Mouse (Mus musculus) gastrocnemius, postnatal 25 days (tissue): ENCODE data around the gene Ube2z. TPM values are rescaled to one million over a fixed set of nuclear protein-coding genes. Genes with fewer than 3 reads are reported as not detected.
A peak's percentile ranks its signal among the peaks of the same experiment; 100 is the strongest.

ENCODE experiments used
- DNase-seq: peaks from one replicate; pipeline ENCODE4 v3.0.0; 2022
- total RNA-seq, 2 experiments: library from RNA; stranded (reverse); gene quantifications; 1 replicate in 1 of 2; 2 replicates in 1 of 2; pipeline ENCODE4 v1.2.3; 2021

The Ube2z gene
- total RNA-seq, 2 experiments from 2014 or later, result 15.0 to 15.6 TPM

GRCm38 (mm10) chr11:96058309-96058708 lies 6.9 kb downstream of the Ube2z start:
- no peak for DNase-seq

DNA sequence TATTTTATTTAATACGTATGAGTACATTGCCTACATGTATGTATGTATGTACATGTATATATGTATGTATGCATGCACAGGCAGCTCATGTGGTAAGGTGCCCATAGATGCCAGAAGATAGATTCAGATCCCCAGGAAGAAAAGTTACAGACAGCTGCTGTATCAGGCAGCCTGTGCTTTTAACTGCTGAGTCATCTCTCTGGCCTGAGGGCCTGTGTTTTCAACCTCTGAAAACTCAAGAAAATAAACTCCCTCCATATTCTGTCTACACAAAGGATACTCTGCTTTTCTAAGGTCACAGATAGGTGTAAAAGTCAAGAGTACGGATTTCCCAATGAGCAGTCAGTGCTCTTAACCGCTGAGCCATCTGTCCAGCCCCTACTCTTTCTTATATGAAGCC lies 14.3 kb downstream of the Ube2z start:
- DNase-seq, result no peak

- no peak for DNase-seq
These were observed 15.2 kb downstream of the Ube2z start for GRCm38 (mm10) chr11:96049939-96050338.

GRCm38 (mm10) chr11:96047469-96048373 lies 17.5 kb downstream of the Ube2z start:
- DNase-seq, result no peak

DNA sequence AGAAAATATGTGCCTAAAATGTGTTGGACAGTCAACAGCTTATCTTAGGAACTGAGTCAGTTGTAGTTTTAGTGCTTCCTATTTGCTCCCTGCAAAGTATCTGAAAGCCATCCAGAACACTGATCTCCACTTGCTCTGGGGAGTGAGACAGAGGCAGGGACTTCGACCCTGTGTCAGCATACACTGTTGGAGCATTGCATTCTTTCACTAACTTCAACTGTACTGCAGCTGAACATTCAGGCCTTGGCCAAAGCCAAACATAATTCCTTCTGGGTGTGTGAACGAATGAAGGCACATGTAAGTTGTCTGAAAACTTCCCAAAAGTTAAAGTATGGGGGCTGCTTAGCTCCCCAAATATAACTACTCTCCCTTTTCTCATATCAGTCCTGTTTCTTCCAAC lies 18.4 kb downstream of the Ube2z start:
- no peak for DNase-seq

GRCm38 (mm10) chr11:96046028-96046427 lies 19.2 kb downstream of the Ube2z start:
- DNase-seq, result no peak

DNA sequence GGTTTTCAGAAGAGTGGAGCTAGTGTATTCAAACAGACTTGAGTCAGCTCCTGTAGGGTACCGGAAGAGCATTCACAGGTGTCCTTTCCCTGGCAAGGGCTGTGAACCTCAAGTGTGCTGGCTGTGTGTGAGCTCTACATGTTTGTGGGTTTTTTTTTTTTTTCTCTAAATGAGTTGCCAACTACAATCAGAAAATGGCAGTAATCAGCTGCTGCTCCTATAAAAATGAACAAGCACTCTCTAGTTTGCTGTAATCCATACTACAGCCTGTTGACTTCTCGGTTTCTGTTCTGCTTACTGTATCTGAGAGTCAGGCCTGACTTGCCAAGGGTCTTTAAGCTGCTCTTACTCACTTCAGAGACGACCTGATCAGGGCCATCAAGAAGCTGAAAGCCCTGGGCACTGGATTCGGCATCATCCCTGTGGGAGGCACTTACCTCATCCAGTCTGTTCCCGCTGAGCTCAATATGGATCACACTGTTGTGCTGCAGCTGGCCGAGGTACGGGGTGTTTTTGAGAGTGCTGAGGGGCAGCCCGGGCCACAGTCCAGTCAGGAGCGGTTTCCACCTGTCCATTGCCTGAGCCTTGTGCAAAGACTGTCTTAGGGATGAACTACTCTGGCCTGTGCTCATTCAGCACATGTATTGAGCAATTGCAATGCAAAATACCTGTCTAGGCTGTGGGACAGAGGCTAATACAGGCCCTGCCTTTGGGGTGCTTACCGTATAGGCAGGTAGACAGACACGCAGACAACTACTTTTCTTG lies 20.2 kb downstream of the Ube2z start:
- DNase-seq, result no peak

GRCm38 (mm10) chr11:96038560-96038959 lies 26.6 kb downstream of the Ube2z start:
- no peak for DNase-seq

DNA sequence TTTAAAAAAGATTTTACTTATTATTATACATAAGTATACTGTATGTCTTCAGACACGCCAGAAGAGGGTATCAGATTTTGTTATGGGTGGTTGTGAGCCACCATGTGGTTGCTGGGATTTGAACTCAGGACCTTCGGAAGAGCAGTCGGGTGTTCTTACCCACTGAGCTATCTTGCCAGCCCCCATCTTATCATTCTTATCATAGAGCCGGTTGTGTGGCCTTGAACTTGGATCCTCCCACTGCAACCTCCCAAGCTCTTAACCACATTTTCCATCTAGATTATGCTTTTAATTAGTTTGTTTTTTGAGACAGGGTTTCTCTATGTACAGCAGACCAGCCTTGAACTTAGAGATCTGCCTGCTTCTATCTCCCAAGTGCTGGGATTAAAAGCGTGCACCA lies 27.7 kb downstream of the Ube2z start:
- DNase-seq, result no peak

DNA sequence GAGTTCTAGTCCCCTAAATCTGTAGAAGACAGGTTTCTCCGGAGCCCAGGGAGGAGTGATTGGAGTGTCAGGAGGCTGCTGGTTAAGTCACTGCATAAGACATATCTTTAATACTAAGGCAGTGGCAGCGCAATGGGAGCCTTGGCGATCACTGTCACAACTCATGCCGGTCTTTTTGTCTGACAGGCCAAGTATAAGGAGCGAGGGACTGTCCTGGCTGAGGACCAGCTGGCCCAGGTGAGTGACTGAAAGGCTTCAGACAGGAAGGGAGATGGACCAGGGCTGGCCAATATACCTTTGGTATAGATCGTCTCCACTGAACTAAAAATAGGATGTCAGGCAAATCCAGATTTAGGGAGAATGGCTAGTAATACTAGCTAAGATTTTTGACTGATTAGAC lies 30.1 kb downstream of the Ube2z start:
- no peak for DNase-seq

GRCm38 (mm10) chr11:96034596-96035052 lies 30.6 kb downstream of the Ube2z start, which contains the start of gene Snf8:
Gene Snf8 (plus strand): TSS chr11:96034885.
- peak; percentile 91 for DNase-seq

GRCm38 (mm10) chr11:96034116-96034515 lies 31.1 kb downstream of the Ube2z start:
- no peak for DNase-seq

GRCm38 (mm10) chr11:96033264-96033663 lies 31.9 kb downstream of the Ube2z start:
- no peak for DNase-seq

DNA sequence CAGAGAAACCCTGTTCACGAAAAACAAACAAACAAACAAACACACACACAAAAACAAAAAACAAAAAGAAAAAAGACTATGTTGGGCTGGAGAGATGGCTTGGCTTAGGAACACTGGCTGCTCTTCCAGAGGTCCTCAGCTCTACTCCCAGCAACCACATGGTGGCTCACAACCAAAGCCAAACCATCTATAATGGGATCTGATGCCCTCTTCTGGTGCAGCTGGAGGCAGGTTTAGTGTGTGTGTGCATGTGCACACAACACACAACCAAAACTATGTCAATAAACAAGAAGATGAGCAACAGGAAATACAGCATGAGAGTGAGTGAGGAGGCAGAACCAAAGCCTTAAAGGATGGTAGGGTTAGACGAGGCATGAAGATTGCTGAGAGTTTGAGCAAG lies 33.5 kb downstream of the Ube2z start:
- no peak for DNase-seq

DNA sequence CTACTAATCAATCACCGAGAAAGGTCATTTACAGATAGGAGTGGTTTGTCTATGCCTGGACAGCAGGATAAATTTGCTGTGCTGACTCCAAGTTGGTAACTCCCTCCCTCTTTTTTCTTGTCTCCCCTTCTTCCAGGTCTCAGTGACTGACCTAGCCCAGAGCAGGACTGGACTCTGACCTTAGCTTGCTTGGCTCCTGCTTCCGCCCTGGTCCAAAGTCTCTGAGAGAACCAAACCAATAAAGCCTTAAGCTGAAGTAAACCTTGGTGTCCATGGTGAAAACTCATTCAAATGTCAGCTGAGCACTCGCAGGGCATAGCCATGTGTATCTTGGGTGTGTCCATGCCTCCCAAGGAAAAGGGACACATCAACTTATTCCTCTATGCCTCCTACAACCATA lies 34.6 kb downstream of the Ube2z start:
- no peak for DNase-seq

DNA sequence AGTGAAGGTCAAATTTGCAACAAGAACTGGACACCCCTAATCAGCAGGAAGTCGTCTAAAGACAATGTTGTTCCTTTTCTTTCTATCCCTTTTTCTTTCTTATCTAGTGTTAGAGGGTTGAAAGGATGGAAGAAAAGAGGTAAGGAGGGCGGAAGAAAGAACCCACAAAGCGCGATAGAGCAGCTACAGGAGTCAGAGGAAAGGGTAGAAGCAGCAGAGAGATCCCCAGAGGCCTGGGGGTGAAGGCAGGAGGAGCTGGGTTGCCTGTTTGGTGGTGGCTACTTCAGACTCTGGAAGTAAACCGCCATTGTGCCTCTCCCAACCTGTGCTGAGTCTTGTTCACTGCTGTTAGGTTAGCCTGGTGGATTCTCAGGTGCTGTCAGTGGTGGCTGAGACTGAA lies 37.1 kb downstream of the Ube2z start:
- DNase-seq, result no peak

DNA sequence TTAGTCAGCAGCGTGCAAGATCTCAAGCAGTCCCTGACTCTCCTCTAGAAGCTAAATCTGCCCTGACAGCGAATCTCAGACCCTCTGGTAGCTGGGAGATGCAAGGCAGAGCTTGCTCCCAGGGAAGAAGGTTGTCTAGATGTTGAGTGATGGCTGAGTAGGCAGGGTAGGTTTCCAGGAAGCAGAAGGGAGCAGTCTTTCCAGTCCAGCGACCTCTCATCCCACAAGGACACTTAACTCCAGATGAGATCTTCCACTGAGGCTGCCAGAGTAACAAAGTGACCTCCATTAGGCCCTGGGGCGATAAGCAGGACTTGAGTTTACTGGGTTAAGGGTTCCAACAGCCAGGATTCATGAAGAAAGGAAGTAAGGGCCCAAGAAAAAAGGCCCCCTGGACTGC lies 44.6 kb downstream of the Ube2z start:
- DNase-seq, result no peak

DNA sequence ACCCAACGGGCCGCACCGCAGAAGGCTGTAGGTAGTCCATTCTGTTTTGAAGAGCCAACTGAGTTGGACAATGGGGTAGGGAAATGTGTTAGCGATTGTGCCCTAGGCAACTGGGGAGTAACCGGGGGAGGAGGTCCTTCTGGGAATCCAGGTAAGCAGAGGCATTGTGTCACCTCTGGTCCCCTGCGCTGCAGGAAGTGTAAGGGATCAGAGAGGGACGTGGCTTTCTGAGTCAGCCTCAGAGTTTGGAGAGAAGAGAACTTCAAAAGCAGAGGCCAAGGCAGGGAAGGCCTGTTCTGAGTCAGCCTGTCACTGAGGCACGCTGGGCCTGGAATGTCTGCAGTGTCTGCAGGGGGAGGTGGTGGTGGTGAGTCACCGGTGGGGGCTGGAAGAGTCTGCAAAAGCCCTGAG lies 47.2 kb downstream of the Ube2z start:
- DNase-seq, result no peak

DNA sequence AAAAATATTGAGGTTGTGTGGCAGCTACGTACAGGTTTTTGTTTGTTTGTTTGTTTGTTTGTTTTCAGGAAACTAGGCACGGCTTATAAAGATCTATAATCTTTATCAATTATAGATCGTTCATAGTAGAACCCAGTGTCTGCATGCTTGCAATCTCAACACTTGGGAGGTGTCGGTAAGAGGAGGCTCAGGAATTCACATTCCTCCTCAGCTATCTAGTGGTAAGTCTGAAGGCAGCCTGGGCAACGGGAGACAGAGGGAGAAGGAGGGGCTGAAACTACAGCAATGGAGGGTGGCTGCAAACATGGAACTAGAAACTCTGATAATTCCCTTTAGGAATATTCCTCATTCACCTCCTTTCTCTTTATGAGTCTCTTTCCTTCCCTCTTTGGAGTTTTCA lies 49.8 kb downstream of the Ube2z start:
- DNase-seq, result no peak

DNA sequence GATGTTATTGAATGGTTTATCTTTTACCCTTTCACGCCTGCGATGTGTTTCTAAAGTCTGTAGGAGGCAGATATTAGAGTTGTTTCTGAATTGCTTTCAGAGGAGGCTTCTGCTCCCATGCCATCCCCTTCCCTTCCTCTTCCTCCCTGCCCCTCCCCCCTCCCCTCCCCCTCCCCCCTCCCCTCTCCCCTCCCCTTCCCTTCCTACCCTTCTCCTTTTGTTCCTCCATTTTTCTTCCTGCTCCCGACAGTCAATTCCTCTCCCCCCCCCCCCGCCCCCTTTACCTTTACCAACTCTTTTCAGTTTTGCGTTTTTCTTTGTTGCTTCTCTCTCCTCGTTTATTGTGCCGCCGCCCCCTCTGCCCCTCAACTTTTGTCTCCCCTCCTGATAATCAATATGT lies 53.2 kb downstream of the Ube2z start:
- no peak for DNase-seq

GRCm38 (mm10) chr11:96008827-96009226 lies 56.4 kb downstream of the Ube2z start:
- no peak for DNase-seq

DNA sequence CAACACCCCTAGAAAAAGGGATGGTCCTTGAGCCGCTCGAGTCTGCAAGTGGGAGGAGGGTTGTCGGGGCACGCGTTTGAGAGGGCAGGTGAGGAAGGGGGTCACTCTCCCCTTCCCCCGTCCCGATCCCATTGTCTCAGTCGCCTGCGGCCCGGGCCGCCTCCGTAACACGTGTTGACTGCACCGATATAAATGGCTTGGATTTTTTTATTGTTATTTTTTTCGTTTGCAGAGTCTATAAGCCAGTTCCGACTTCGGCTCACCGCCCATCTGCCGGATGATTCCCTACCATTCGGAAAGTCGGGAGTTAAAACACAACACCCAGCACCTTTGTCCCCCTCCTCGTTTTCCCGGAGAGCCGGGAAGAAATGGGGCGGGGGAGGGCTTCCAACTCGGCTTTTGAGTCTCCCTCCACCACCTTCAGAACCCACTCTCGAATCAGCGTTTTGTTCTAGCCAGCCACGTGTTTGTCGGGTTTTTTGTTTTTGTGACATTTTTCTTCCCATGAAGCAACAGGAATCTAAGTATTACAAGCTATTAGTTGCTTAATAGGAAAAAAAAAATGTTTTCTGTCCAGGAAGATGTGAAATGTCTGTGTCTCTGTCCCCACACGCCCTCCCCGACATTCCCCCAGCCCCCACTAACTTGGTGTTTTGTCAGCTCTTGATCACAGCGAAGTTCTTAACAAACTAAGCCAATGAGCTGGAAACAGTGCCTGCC lies 57.5 kb downstream of the Ube2z start:
- no peak for DNase-seq
